Mouse (Mus musculus): ENCODE data around the gene Hoxb6.

DNA sequence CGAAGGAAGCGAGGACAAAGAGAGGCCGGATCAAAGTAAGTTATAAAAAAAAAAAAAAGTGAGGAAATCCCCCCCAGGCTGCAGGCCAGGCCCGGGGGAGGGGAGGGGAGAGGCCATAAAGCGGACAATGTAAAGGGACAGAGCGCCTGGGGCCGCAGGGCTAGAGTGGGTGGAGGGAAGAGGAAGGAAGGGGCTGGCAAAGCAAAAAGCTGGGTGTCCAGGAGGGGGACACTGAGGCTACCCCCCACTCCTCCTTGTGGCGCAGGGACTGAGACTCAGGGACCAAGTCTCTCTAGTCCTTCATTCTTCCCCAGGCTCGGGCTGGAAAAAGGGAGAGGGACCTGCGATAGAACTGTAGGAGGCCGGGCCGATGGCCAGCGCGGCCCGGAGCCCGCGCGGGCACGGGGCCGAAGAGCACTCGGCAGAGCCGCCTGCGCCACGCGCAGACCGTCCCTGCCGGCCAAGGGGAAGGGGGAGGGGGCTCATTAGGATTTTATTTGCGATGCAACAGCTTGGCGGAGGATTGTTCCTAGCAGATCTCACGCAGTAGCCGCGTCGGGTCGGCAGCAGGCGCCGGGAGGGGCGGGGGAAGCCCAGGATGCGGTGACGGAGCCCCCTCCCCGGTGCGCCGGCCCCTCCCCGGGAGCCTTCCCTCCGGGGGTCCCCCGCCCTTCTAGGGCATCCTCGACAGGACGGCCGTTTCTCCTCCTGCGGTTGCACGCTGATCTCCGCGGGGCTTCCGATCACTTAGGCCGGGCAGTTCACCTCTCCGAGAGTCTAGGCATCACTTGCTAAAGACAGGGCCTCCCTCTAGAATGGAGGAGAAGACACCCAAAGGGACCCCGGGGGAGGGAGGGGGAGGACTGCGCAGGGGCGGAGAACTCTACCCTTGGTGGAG, 20.0 kb upstream of the Hoxb6 start:
- TF ChIP-seq CTCF (IDR thresholded peaks at IDR 0.05; ENCODE audit: control insufficient read depth, insufficient read depth, low read length) (no peak), POLR2A (IDR thresholded peaks at IDR 0.05; ENCODE audit: borderline replicate concordance, control insufficient read depth, low read depth, low read length) (no peak)
